Mouse (Mus musculus): Measurements from ENCODE around the gene Zfp273.
"Not testable (repeated sequence)": the region's sequence is repeated elsewhere in the genome, so short reads cannot be mapped to it uniquely, and the experiment has no call there.

Zfp273 gene

GRCm38 (mm10) chr13:67867899-67868298, 54.4 kb downstream of the Zfp273 start:
- no peak for DNase-seq (ENCODE audit: low read depth, low spot score)

- DNase-seq (ENCODE audit: low read depth, low spot score), result not testable (repeated sequence)
Observed at GRCm38 (mm10) chr13:67876049-67876698, 62.6 kb downstream of the Zfp273 start.
